Mouse (Mus musculus) left cerebral cortex, postnatal 25 days (tissue): Measurements from ENCODE around the gene Ptpro. TPM values are rescaled to one million over a fixed set of nuclear protein-coding genes. Genes with fewer than 3 reads are reported as not detected.

ENCODE experiments used
- DNase-seq, 2 experiments: peaks; one replicate each; pipeline ENCODE4 v3.0.0; 2022; ENCODE audit warnings: low spot score in 2 of 2, mixed read lengths in 1 of 2
- intact Hi-C: fragments of 180-260 bp; cut with DNase I; formaldehyde crosslinking; loops from one replicate; pipeline ENCODE4 v1.15.1; 2025
- total RNA-seq, 2 experiments: library from RNA; stranded (reverse); gene quantifications; 2 replicates each; pipeline ENCODE4 v1.2.3; 2021

Gene Ptpro
- total RNA-seq, 2 experiments from 2014 or later: 34.6 to 42.7 TPM

DNA sequence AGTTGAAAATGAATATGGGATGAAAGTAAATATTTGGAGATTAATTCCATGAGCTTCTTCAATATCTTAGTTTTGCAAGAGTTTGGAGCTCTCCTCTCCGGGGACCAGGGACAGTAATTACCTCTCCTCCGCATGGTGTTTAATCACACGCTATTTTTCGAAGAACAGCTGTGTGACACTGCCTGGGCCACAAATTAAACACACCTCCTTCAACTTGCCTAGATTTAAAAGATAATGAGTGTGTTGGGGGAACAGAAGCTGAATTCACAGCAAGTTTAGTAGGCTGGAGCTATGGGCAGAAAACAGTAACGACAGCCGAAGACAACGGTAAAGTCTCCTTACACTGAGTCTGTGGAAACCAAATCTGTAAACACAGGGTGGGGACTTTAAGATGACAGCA, 35.7 kb downstream of the Ptpro start:
- no peak for DNase-seq
- intact Hi-C loops: no loop called here

DNA sequence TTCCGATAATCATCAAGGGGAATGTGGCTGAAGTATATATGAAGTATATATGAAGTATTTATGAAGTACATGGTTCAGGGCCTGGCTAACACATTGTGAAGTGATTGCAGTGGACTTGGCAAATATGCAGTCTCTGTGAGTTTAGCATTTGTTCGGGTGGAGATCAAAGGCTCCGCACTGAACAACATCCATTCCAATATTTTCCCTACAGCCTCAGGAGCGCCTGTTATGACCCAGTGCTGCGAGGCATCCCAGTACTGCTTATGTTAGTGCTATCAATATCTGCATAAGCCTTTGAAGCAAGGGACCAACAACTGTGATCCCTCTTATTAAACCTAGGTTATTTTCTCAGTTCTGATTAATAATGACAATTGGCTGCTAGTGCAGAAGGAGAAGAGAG, 36.1 kb downstream of the Ptpro start:
- intact Hi-C loops: no loop called here

DNA sequence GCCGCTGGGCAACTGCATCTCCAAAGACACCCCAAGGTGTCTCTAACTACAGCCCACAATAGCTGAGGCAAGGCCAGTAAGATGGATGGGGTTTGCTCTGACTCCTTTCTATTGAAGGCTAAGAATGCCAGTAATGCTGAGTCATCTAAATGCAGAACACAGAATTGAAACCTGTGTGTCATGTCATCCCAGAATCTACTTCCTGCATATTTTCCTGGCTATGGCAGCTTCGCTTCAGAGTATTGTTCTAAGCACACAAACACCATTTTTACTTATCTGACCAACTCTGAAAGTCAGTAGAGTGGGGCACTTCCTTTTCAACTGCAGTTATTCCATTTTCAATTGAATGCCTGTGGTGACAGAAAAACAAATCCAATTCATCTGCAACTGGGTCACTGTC, 40.3 kb downstream of the Ptpro start:
- no peak for DNase-seq
- intact Hi-C loops: no loop called here

More for the DNA sequence above, 36.1 kb downstream of the Ptpro start:
- no peak for DNase-seq

DNA sequence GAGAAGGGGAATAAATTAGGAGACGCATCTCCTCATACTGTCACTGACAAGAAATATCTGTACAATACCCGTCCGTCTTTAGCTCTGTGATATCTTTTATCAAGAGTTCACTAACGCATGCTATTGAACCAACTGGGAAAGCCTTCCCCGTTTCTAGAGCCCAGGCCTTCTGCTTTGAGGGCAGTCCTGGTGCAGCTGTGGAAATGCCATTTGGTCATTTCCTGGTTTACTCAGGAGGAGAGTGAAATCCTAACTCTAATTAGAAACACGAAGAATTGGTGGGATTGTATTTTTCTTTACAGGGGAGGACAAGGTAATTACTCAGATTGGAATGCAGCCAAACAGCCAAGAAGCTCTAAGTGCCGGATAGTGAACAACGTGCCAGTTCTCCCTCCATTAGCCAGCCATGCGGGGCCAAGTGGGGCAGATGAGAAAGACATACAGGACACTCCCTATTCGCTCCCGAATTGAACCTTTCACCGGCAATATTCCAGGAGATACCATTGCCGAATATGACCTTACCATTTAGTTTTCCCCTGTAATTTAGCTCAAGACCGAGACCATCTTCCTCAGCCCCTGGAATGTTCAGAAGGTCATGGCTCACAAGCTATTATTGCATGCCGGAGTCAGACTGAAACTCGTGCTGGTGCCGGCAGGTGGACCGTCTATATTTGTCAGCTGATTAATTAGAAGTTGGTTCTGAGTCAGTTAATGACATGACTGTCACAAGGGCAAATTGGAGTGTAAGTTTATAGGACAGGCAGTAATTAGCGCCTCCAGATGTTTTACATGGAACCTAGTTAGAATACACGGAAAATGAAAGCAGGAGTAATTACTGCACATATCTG, 43.1 kb downstream of the Ptpro start:
- no peak for DNase-seq
- intact Hi-C loops: no loop called here

DNA sequence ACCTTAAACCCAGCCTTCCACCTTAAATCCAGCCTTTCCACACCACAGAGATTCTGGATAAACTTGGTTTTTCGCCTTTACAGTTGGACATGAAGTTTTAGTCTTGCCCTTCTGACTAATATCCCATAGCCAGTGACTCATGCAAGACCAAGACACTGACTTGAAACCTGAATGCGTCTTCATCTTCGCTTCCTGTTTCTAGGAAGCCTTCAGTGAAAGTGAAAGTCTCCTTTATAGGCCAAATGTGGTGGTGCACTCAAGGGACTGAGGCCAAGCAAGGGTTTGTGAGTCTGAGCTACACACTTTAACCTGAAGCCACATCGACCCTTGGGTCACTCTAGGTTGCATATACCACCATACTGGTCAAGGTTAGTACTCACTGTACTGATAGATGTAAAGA, 50.4 kb downstream of the Ptpro start:
- intact Hi-C loops: no loop called here
- no peak for DNase-seq

DNA sequence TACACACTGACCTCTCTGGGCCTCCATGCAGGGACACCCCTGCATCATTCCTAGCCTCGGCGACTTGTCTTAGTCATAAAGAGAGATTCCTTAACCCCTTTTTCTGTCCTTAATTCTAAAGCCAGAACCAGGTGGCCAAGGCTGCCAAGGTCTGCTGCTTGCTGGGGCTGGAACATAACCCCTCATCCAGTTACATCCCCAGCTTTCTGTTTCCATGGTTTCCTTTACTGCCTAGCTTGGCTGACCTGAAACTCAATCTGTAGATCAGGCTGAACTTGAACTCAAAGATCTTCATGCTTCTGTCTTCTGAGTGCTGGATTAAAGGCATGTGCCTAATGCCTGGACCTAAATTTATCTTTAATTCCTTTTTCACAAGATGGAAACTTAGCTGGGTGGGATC, 51.7 kb downstream of the Ptpro start:
- intact Hi-C loops: no loop called here
- no peak for DNase-seq

DNA sequence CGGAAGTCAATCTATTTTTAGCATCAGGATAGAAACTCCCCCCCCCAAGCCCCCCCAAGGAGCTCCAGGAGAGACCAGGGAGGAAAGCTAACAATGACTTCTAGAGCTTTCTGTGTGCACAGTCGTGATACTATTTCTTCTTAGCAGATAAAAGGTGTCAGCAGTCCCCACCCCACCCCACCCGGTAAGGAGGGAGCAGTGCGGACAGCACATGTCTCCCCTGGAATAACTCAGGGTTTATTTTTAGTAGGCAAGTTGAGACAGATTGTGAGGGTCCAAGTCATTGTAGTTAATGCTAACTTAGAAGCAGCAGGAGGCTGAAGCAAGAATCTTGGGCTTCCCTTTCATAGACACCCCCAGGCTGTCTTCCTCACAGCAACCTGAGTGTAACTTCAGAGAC, 63.1 kb downstream of the Ptpro start:
- no peak for DNase-seq
- intact Hi-C loops: no loop called here

DNA sequence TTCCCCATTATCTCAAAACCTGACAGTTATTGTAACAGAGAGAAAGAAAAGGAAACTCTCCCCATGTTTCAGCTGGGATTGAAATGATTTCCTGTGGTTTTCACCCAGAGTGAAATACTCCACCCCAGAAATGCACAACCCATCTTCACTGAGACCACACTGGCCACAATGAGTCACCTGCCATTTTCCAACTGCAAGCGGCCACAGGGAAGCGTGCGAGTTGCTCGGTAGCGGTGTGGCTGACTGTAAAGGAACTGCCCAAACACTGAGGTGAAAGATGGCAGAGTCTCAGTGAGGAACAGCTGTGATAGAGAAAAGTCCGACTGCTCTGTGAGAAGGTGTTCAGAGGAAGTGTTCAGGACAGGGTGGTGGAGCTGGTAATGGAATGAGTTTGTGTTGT, 64.2 kb downstream of the Ptpro start:
- intact Hi-C loops: no loop called here
- no peak for DNase-seq

DNA sequence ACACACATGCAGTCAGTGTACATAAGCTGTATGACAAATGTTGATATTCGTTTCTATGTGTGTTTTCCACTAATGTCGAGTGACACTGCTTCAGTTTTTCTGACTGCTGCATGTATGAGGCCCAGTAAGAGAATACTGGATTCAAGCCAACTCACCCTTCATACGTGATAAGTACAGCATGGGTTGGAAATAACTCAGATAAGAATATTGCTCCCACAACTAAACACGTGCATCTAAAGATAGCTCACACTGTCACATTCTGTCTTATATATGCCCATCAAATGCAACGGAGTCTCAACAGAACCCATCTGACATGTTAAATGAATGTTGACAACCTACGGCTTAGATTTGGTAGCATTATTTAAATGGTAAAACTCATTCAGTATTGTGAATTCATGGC, 65.4 kb downstream of the Ptpro start:
- DNase-seq: no peak
- intact Hi-C loops: no loop called here

DNA sequence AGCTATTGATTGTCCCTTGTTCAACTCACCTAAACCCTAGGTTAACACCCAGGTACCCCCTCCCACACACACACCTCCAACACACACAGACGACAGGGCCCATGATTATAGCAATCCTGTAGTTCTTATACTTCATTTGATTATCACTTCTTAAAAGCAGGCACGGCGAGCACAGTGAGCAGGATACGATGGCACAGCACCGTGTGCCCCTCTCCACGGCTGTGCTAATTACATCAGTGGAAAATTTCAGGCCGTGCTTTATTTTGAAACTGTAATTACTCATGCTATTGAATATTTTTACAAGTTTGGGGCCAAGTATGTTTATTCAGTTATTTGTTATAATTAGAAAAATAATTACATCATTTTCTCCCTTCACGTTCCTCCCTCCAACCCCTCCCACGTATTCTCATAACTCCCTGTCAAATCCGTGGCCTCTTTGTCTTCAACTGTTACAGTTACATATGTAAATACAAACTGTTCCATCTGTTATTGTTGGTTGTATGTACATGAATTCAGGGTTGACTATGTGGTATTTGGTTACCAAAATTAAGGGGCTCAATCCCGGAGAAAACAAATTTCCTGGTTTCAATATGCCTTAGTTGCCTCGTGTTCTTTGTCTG, 66.2 kb downstream of the Ptpro start:
- no peak for DNase-seq
- intact Hi-C loops: no loop called here

DNA sequence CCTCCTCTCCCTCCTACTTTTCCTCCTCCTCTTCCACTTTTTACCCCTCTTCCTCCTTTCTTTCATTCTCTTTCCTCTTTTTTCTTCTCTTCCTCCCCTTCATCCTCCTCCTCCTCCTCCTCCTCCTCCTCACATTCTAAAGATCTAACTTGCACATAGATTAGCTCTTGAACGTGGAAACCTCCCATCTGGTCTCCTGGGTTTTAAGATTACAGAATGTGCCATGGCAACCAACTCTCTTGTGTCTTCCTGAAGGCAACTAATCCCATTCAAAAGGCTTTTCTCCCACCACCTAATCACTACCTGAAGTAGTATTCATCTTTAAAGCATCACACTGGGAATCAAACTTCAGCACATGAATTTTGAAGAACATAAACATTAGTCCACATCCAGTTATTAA, 67.5 kb downstream of the Ptpro start:
- intact Hi-C loops: no loop called here

DNA sequence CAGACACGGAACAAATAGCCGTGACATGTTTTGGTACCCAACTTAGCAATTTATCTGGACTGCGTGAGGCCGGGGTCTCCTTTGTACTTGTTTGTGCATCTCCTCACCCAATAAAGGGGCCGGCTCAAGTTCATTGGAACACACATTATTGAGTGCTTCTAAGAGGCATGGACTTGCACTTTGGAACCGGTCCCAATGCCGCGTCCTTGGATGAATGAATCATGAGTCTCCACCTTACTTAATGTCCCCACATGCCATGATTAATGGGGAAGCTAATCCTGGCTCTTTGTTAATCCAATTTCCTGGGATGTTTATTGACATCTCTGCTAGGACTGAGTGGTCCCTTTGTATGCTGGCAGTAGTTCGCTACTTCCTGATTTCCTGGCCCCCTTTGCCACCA, 75.6 kb downstream of the Ptpro start:
- intact Hi-C loops: no loop called here
- DNase-seq: no peak

More for the DNA sequence above, 67.5 kb downstream of the Ptpro start:
- DNase-seq: no peak

DNA sequence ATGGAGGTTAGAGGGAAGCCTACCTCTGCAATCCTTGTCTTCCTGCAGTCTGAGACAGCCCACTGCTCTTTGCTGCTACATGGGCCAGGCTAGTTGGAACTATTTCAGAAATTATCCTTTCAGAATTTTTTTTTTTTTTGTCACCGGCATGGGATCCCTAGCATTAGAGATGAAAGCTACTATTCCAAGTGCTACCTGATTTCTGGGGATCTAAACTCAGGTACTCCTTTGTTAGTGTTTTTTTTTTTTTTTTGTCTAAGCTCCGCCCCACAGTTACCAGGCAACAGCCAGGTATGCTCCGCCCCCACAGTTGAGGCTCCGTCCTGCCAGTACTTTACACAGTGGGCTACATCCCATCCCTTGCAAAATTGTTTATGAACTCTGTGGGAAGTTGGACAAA, 76.1 kb downstream of the Ptpro start:
- intact Hi-C loops: no loop called here
- no peak for DNase-seq

DNA sequence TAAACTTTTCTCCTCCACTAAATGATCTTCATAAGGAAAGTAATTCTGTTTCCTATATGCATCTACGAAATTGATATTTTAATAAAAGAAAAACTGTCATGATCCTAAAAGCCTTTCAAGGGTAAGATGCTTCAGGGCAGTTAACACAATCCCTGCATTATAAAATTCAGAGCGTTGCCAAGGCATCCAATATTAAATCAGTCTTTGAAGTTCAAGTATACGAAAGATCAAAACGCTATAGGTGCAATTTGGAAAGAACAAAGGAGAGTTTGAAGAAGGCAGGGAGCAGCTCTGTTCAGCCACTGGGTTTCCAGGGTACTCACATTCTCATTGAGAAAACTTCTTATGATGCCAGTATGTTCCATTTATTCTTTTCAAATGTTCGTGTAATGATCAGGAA, 78.7 kb downstream of the Ptpro start:
- no peak for DNase-seq
- intact Hi-C loops: no loop called here

DNA sequence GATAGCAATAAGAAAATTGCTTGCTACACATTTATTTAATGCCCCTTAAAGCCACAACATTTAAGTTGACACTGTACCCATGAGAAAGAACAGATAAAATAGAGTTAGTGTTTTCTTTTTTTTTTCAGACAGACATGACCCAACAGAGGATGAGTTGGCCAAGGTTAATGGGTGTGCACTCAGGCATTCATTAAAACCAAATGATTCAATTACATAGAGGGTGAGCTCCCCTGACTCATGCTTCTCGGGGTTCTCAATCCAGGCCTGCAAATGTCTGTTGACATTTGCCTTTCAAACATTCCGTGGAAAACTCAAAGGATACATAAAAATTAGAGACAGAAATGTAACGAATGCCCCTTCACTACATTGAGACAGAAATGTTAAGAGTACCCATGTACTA, 79.7 kb downstream of the Ptpro start:
- DNase-seq: no peak
- intact Hi-C loops: no loop called here

DNA sequence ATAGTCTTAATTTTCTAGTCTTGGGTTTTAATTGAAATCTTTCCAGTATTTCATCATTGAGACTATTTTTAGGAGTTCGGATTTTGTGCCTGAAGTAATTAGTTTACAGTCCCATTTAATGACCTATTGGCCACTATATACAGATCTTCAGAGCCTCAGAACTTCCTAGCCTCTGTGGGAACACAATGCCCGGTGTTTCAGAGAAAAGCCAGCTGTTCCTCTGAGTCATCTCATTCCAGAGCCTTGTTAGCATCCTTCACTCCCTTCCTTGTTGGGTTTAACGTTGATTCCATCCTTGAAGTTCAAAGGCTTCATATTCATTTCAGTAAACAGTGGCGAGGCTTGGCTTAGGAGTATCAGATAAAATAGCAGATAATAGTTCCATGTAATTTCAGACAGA, 87.0 kb downstream of the Ptpro start:
- intact Hi-C loops: no loop called here
- DNase-seq: no peak

DNA sequence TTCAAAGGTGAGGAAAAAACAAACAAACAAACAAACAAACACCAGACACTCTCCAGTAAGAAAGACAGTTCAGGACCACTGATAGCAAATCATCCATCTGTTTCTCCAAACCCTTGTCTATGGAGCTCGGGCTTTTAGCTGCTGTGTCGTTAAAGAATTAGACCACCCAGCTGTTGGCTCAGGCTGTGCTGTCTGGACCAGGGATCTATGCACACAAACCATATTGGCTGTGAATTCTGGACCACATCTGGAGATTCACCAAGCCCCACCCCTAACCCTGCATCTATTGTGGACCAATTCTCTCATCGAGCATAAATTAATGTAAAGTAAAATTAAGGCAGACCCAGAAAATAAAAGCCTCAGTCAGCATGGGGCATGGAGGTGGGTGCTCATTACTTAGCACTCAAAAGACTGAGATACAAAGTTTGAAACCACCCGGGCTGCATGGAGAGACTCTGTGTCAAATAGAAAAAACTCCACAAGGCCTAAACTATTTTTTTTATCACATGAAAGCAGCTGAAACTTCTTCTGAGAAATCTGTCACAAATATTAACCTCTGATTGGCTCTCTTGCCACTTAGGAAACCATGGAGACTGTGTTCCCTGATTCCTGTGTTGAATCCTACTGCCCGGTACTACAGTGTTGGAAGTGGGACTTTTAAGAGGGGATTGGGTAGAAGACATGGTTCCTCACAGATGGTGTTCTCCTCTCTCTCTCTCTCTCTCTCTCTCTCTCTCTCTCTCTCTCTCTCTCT, 91.7 kb downstream of the Ptpro start:
- intact Hi-C loops: no loop called here
- DNase-seq: no peak

DNA sequence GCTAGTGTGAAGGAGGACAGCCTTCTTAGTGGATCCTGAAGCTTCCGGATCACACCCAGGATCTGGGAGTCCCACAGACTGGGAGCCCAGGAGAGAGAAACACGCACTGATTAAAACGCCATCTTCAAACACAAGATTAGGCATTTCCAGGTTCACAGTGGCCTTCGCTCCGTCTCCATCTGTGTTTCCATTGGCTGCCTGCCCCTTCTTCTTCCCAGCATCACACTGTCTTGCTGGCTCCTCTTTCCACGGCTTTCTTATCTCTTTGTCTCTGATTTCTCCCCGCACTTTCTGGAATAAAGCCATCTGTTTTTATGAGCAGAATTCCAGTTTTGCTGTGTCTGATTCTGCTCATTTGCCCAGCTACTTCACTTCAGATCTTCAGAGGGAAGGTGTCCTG, 108.0 kb downstream of the Ptpro start:
- intact Hi-C loops: no loop called here
- DNase-seq: no peak

DNA sequence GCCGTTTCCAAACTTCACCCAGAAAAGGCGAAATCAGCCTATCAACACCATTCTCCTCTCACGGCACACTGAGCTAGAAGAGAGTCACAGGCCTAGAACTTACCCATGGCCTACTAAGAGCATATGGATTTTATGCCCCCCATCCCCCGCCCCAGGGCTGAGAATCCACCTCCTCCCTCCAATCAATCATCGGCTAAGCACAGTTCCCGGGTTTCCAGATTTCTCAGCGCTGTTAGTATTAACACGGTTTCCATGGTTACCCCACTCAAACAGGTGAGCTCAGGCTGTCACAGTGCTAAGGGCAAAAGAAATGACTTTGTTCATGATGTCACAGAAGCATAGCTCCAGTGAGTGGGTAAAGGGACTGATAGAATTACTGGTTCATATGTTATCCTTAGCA, 110.1 kb downstream of the Ptpro start:
- peak; percentile 17 to 40 for DNase-seq
- intact Hi-C loops: no loop called here

DNA sequence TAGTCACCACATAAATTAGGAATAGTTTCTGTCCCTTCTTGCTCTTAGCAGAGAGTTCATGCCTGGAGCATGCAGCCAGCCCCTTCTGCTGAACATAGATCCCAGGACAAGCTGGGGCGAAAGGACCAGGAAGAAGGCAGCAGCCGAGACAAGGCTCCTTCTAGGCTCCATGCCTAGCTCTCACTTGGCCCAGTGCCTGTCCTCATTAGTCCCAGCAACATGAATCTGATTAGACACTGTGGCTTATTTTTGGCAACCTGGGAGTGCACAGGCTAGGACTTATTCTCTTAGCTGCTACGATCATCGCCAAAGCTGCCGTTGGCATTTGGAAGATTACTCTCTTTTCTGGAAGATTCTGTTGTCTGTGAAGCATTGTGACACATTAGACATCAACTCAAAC, 112.6 kb downstream of the Ptpro start:
- intact Hi-C loops: no loop called here
- DNase-seq: peak; percentile 68 to 90

DNA sequence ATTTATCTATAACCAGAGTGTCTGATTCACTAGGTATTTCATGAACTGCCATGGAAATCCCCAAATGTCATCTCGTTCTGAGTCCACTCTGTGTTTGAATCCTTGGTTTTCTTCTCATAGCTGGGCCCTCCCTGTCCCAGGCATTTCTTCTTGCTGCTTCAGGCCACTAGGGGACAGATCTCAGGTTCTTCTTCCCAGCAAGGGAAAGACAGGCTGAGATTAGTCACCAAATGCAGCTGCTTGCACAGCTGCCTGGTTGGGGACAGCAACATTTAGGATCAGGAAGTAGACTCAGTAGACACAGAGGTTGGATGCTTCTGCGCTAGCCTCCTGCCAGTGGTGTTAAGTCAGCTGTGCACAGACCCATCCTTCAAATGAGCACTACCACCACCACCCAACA, 113.5 kb downstream of the Ptpro start:
- intact Hi-C loops: no loop called here

More for the DNA sequence above, 113.5 kb downstream of the Ptpro start:
- no peak for DNase-seq
